Mouse (Mus musculus): ENCODE results near the gene 1700028K03Rik. TPM values are rescaled to one million over a fixed set of nuclear protein-coding genes. Genes with fewer than 3 reads are reported as not detected.

Gene 1700028K03Rik
- polyA plus RNA-seq, 1 experiment, result 0.04 TPM

GRCm38 (mm10) chr5:107554336-107554735, 19.8 kb downstream of the 1700028K03Rik start:
- Histone ChIP-seq H3K4me1 (replicated peaks; ENCODE audit: control insufficient read depth, insufficient read depth, low read length) (no peaks in the 10 kb centered on the region), H3K27me3 (ENCODE audit: control insufficient read depth, insufficient read depth, low read length) (no peaks in the 10 kb centered on the region), H3K4me3 (ENCODE audit: control insufficient read depth, insufficient read depth, low read length) (no peak overlapping the region), H3K27ac (ENCODE audit: control insufficient read depth, insufficient read depth, low read length) (no peak overlapping the region), H3K36me3 (ENCODE audit: control insufficient read depth, insufficient read depth, low read length) (no peaks in the 10 kb centered on the region)
- no peak for DNase-seq
- 91% methylated on average over 5 of the region's 5 CpGs for WGBS
- no peak for TF ChIP-seq POLR2A (IDR thresholded peaks at IDR 0.05; ENCODE audit: control insufficient read depth, extremely low read depth, insufficient read depth, low read length, poor library complexity)
- no peak for TF ChIP-seq CTCF (IDR thresholded peaks at IDR 0.05; ENCODE audit: borderline replicate concordance, control insufficient read depth, extremely low read depth, insufficient read depth, low read length, poor library complexity)

DNA sequence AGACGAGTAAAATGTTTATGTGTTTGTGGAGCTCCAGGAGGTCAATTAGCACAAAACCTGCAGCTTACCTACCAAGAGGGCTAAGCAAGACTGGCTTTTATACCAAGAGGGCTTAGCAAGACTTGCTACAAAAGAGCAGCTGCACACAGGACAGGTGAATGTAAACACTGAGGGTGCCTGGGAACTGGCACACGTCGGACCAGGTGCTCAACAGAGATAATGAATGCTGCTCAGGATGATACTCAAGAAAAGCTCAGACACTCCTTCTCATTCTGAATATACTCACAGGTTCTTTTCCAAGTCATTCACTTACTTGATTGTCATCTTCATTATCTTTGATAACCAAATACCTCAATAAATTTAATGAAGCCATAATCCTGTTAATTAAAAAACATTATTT, 22.5 kb downstream of the 1700028K03Rik start:
- Histone ChIP-seq H3K36me3 (ENCODE audit: control insufficient read depth, insufficient read depth, low read length) (peaks cover 7% of the 10 kb centered on the region), H3K4me3 (ENCODE audit: control insufficient read depth, insufficient read depth, low read length) (no peak overlapping the region), H3K27ac (ENCODE audit: control insufficient read depth, insufficient read depth, low read length) (no peak overlapping the region), H3K27me3 (ENCODE audit: control insufficient read depth, insufficient read depth, low read length) (no peaks in the 10 kb centered on the region), H3K4me1 (replicated peaks; ENCODE audit: control insufficient read depth, insufficient read depth, low read length) (no peaks in the 10 kb centered on the region)
- DNase-seq, result no peak
- no peak for TF ChIP-seq POLR2A (IDR thresholded peaks at IDR 0.05; ENCODE audit: control insufficient read depth, extremely low read depth, insufficient read depth, low read length, poor library complexity)
- no peak for TF ChIP-seq CTCF (IDR thresholded peaks at IDR 0.05; ENCODE audit: borderline replicate concordance, control insufficient read depth, extremely low read depth, insufficient read depth, low read length, poor library complexity)
- WGBS, result 97% methylated on average over 3 of the region's 3 CpGs

GRCm38 (mm10) chr5:107569148-107569547, 34.6 kb downstream of the 1700028K03Rik start:
- Histone ChIP-seq H3K27ac (ENCODE audit: control insufficient read depth, insufficient read depth, low read length) (no peak overlapping the region), H3K4me1 (replicated peaks; ENCODE audit: control insufficient read depth, insufficient read depth, low read length) (no peaks in the 10 kb centered on the region), H3K36me3 (ENCODE audit: control insufficient read depth, insufficient read depth, low read length) (peaks cover 15% of the 10 kb centered on the region), H3K4me3 (ENCODE audit: control insufficient read depth, insufficient read depth, low read length) (no peak overlapping the region), H3K27me3 (ENCODE audit: control insufficient read depth, insufficient read depth, low read length) (no peaks in the 10 kb centered on the region)
- no peak for DNase-seq
- no peak for TF ChIP-seq CTCF (IDR thresholded peaks at IDR 0.05; ENCODE audit: borderline replicate concordance, control insufficient read depth, extremely low read depth, insufficient read depth, low read length, poor library complexity)
- no peak for TF ChIP-seq POLR2A (IDR thresholded peaks at IDR 0.05; ENCODE audit: control insufficient read depth, extremely low read depth, insufficient read depth, low read length, poor library complexity)
- 99% methylated on average over 9 of the region's 9 CpGs for WGBS

DNA sequence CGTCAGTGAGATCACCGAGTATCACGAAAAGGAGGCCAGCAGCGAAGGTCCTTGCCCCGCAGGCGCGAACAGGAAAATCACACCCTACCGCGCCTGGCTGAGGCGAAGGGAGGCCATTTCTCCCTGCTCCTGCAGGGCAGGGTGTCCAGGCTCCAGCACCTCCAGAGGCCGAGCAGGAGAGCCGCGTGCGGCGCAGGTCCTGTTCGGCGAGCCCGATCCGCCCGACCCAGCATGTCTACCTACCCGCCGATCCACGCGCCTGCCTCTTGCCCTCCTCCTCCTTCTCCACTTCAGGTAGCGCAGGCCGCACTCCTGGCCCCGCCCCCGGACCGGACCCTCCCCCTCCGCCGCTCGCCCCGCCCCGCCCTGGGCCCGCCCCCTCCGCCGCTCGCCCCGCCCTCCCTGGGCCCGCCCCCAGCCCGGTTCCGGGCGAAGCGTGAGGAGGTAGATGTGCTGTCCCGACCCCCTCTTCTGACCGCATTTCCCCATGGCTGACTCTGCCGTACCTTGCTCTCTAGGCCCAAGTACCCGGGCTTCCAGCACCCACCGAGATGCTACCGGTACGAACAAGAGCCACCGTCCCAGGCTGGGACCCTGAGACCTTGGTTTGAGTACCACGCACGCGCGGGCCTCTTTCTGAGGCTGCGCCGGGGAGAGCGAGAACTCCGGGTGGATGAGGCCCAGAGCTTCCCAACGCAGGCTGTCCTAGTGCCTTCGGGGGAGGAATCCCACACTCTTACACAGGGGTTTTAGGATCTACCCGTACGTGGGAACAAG, 63.0 kb downstream of the 1700028K03Rik start, which contains the start of the genes Rpap2 and Glmn:
Gene Rpap2, plus strand, starts transcription at position 73 of the 777 bp plus-strand sequence.
Gene Glmn, minus strand, starts transcription at position 588 of the 777 bp plus-strand sequence.
- H3K27ac ChIP-seq (ENCODE audit: control insufficient read depth, insufficient read depth, low read length), result peak within 1 kb of the TSS; percentile 53
- 0 out of 2 replicates have a peak, but pooled peaks cover 2% of the 10 kb centered on the region for H3K4me1 ChIP-seq (replicated peaks; ENCODE audit: control insufficient read depth, insufficient read depth, low read length)
- DNase-seq, result peak; percentile 87
- under 1% methylated on average over 50 of the region's 64 CpGs for WGBS
- peaks cover 7% of the 10 kb centered on the region; the same call in 1 of the 2 replicates for H3K36me3 ChIP-seq (ENCODE audit: control insufficient read depth, insufficient read depth, low read length)
- peak within 1 kb of the TSS; percentile 89 for H3K4me3 ChIP-seq (ENCODE audit: control insufficient read depth, insufficient read depth, low read length)
- TF ChIP-seq POLR2A (IDR thresholded peaks at IDR 0.05; ENCODE audit: control insufficient read depth, extremely low read depth, insufficient read depth, low read length, poor library complexity) (peak; percentile 86), CTCF (IDR thresholded peaks at IDR 0.05; ENCODE audit: borderline replicate concordance, control insufficient read depth, extremely low read depth, insufficient read depth, low read length, poor library complexity) (0 out of 2 replicates have a peak, but pooled peaks have one; percentile 27)
- no peaks in the 10 kb centered on the region for H3K27me3 ChIP-seq (ENCODE audit: control insufficient read depth, insufficient read depth, low read length)

DNA sequence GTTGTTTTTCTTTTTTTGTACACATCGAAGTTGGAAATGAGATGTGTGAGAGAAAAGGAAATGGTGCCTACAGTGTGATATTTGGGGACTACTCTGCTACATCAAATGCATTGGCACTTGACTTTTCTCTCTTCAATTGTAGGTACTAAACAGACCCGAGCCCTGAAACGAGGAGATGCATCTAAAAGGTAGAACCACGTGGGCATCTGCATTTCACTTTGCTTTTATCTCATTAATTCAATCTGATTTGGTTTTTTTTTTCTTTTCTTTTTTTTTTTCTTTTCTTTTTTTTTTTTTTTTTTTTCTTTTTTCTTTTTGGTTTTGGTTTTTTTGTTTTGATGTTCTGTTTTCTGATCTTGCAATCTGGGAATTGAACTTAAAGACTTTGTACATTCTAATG, 63.9 kb downstream of the 1700028K03Rik start:
- H3K27me3 ChIP-seq (ENCODE audit: control insufficient read depth, insufficient read depth, low read length), result no peaks in the 10 kb centered on the region
- no peak overlapping the region for H3K4me3 ChIP-seq (ENCODE audit: control insufficient read depth, insufficient read depth, low read length)
- TF ChIP-seq CTCF (IDR thresholded peaks at IDR 0.05; ENCODE audit: borderline replicate concordance, control insufficient read depth, extremely low read depth, insufficient read depth, low read length, poor library complexity) (no peak), POLR2A (IDR thresholded peaks at IDR 0.05; ENCODE audit: control insufficient read depth, extremely low read depth, insufficient read depth, low read length, poor library complexity) (no peak)
- 2% methylated on average over 4 of the region's 4 CpGs for WGBS
- DNase-seq, result no peak
- 0 out of 2 replicates have a peak, but pooled peaks cover 2% of the 10 kb centered on the region for H3K4me1 ChIP-seq (replicated peaks; ENCODE audit: control insufficient read depth, insufficient read depth, low read length)
- H3K27ac ChIP-seq (ENCODE audit: control insufficient read depth, insufficient read depth, low read length), result no peak overlapping the region
- peaks cover 11% of the 10 kb centered on the region for H3K36me3 ChIP-seq (ENCODE audit: control insufficient read depth, insufficient read depth, low read length)

Other genes starting within 250 kb of the 1700028K03Rik start
- 20.7 and 23.9 TPM in 2 replicates for gene Tgfbr3, start 245.1 kb upstream of the 1700028K03Rik start, polyA plus RNA-seq (2012; rRNA removed)
- gene Brdt, start 203.6 kb upstream of the 1700028K03Rik start, polyA plus RNA-seq (2012; rRNA removed), result 4.7 and 4.9 TPM in 2 replicates
- 1.2 and 1.3 TPM in 2 replicates for gene Ephx4, start 132.0 kb upstream of the 1700028K03Rik start, polyA plus RNA-seq (2012; rRNA removed)
- 0.03 TPM in 1 of 2 replicates, not detected in the other for gene Lpcat2b, start 103.2 kb upstream of the 1700028K03Rik start, polyA plus RNA-seq (2012; rRNA removed)
- 4.5 and 4.7 TPM in 2 replicates for gene Btbd8, start 96.7 kb upstream of the 1700028K03Rik start, polyA plus RNA-seq (2012; rRNA removed)
- 0.08 and 0.19 TPM in 2 replicates for gene Gm42669, start 27.1 kb upstream of the 1700028K03Rik start, polyA plus RNA-seq (2012; rRNA removed)
- gene Rpap2, start 62.7 kb downstream of the 1700028K03Rik start, polyA plus RNA-seq (2012; rRNA removed), result 4.0 and 4.7 TPM in 2 replicates
- 0.73 and 1.4 TPM in 2 replicates for gene Glmn, start 63.2 kb downstream of the 1700028K03Rik start, polyA plus RNA-seq (2012; rRNA removed)
- 191 and 219 TPM in 2 replicates for gene Gfi1, start 191.3 kb downstream of the 1700028K03Rik start, polyA plus RNA-seq (2012; rRNA removed)

All from thymus, adult 2 months (tissue).